Mouse (Mus musculus) bone marrow, adult 2 months (tissue): ENCODE results near the gene P2ry12.

ENCODE experiments used
- CTCF ChIP-seq: fragments of 200-500 bp; IDR thresholded peaks from 2 replicates; pipeline ENCODE4 v1.5.1; 2011; ENCODE audit warnings: low read length, control low read depth; ENCODE audit not compliant: control insufficient read depth, insufficient read depth
- POLR2A ChIP-seq: fragments of 200-500 bp; IDR thresholded peaks from 2 replicates; pipeline ENCODE4 v1.6.1; 2011; ENCODE audit warnings: low read depth, mild to moderate bottlenecking, control low read depth, low read length, borderline replicate concordance; ENCODE audit not compliant: control insufficient read depth

GRCm38 (mm10) chr3:59182129-59182528, 80.5 kb downstream of the P2ry12 start:
- TF ChIP-seq CTCF, result no peak
- TF ChIP-seq POLR2A, result no peak
